Mouse (Mus musculus): ENCODE data around the gene Ankdd1a. TPM values are rescaled to one million over a fixed set of nuclear protein-coding genes. Genes with fewer than 3 reads are reported as not detected.

The Ankdd1a gene
- polyA plus RNA-seq, 1 experiment from 2014 or later = 0.14 TPM

- Histone ChIP-seq H3K9ac (ENCODE audit: low read depth, low read length) (no peak overlapping the region), H3K36me3 (ENCODE audit: insufficient read depth, low read length) (no peaks in the 10 kb centered on the region), H3K27me3 (ENCODE audit: insufficient read depth, low read length) (no peaks in the 10 kb centered on the region), H3K9me3 (replicated peaks; ENCODE audit: low read length) (no peaks in the 10 kb centered on the region), H3K4me2 (ENCODE audit: low read length) (no peak overlapping the region), H3K4me1 (replicated peaks; ENCODE audit: insufficient read depth, low read length) (peaks cover 15% of the 10 kb centered on the region), H3K4me3 (replicated peaks; ENCODE audit: low read depth, low read length) (no peak overlapping the region), H3K27ac (no peak overlapping the region)
- ATAC-seq (replicated peaks; ENCODE audit: low FRiP score, low read depth) (no peak), DNase-seq (ENCODE audit: low spot score) (no peak)
- no peak for TF ChIP-seq CTCF (IDR thresholded peaks at IDR 0.05; ENCODE audit: low read depth)
- WGBS = 55% methylated on average over 4 of the region's 4 CpGs
These were observed 27.9 kb upstream of the Ankdd1a start for GRCm38 (mm10) chr9:65547844-65548243.

- Histone ChIP-seq H3K27me3 (ENCODE audit: insufficient read depth, low read length) (no peaks in the 10 kb centered on the region), H3K4me3 (replicated peaks; ENCODE audit: low read depth, low read length) (no peak overlapping the region), H3K27ac (no peak overlapping the region), H3K4me2 (ENCODE audit: low read length) (no peak overlapping the region), H3K9me3 (replicated peaks; ENCODE audit: low read length) (no peaks in the 10 kb centered on the region), H3K4me1 (replicated peaks; ENCODE audit: insufficient read depth, low read length) (peaks cover 15% of the 10 kb centered on the region), H3K9ac (ENCODE audit: low read depth, low read length) (no peak overlapping the region), H3K36me3 (ENCODE audit: insufficient read depth, low read length) (no peaks in the 10 kb centered on the region)
- ATAC-seq (replicated peaks; ENCODE audit: low FRiP score, low read depth) (no peak), DNase-seq (ENCODE audit: low spot score) (no peak)
- WGBS = 76% methylated on average over 5 of the region's 5 CpGs
- no peak for TF ChIP-seq CTCF (IDR thresholded peaks at IDR 0.05; ENCODE audit: low read depth)
These were observed 27.1 kb upstream of the Ankdd1a start for GRCm38 (mm10) chr9:65547111-65547510.

- H3K9ac ChIP-seq (ENCODE audit: low read depth, low read length) = no peak overlapping the region
- H3K27ac ChIP-seq = 0 out of 2 replicates have a peak overlapping the region, but pooled peaks have one; percentile 10
- H3K4me1 ChIP-seq (replicated peaks; ENCODE audit: insufficient read depth, low read length) = peaks cover 14% of the 10 kb centered on the region
These were observed 26.4 kb upstream of the Ankdd1a start for GRCm38 (mm10) chr9:65546413-65546695.

GRCm38 (mm10) chr9:65545635-65546412 is 25.8 kb upstream of the Ankdd1a start:
- DNase-seq (ENCODE audit: low spot score) (no peak), ATAC-seq (replicated peaks; ENCODE audit: low FRiP score, low read depth) (no peak)
- Histone ChIP-seq H3K27ac (no peak overlapping the region), H3K4me2 (ENCODE audit: low read length) (no peak overlapping the region), H3K9ac (ENCODE audit: low read depth, low read length) (no peak overlapping the region), H3K36me3 (ENCODE audit: insufficient read depth, low read length) (no peaks in the 10 kb centered on the region), H3K4me3 (replicated peaks; ENCODE audit: low read depth, low read length) (no peak overlapping the region), H3K4me1 (replicated peaks; ENCODE audit: insufficient read depth, low read length) (peaks cover 9% of the 10 kb centered on the region; the same call in 1 of the 2 replicates), H3K27me3 (ENCODE audit: insufficient read depth, low read length) (no peaks in the 10 kb centered on the region), H3K9me3 (replicated peaks; ENCODE audit: low read length) (no peaks in the 10 kb centered on the region)
- no peak for TF ChIP-seq CTCF (IDR thresholded peaks at IDR 0.05; ENCODE audit: low read depth)
- 67% methylated on average over 10 of the region's 10 CpGs for WGBS

More at GRCm38 (mm10) chr9:65546413-65546695, 26.4 kb upstream of the Ankdd1a start:
- no peak overlapping the region for H3K4me3 ChIP-seq (replicated peaks; ENCODE audit: low read depth, low read length)
- DNase-seq (ENCODE audit: low spot score) = no peak
- no peak overlapping the region; the same call in 1 of the 2 replicates for H3K4me2 ChIP-seq (ENCODE audit: low read length)
- H3K9me3 ChIP-seq (replicated peaks; ENCODE audit: low read length) = no peaks in the 10 kb centered on the region
- no peak for ATAC-seq (replicated peaks; ENCODE audit: low FRiP score, low read depth)
- TF ChIP-seq CTCF (IDR thresholded peaks at IDR 0.05; ENCODE audit: low read depth) = no peak
- no peaks in the 10 kb centered on the region for H3K36me3 ChIP-seq (ENCODE audit: insufficient read depth, low read length)
- 50% methylated on average over 4 of the region's 4 CpGs for WGBS
- H3K27me3 ChIP-seq (ENCODE audit: insufficient read depth, low read length) = no peaks in the 10 kb centered on the region

GRCm38 (mm10) chr9:65542111-65542524 is 22.1 kb upstream of the Ankdd1a start:
- DNase-seq (ENCODE audit: low spot score) (no peak), ATAC-seq (replicated peaks; ENCODE audit: low FRiP score, low read depth) (no peak)
- Histone ChIP-seq H3K4me2 (ENCODE audit: low read length) (no peak overlapping the region), H3K27me3 (ENCODE audit: insufficient read depth, low read length) (no peaks in the 10 kb centered on the region), H3K27ac (peak overlapping the region; percentile 62; the same call in 1 of the 2 replicates), H3K9me3 (replicated peaks; ENCODE audit: low read length) (no peaks in the 10 kb centered on the region), H3K36me3 (ENCODE audit: insufficient read depth, low read length) (no peaks in the 10 kb centered on the region), H3K4me1 (replicated peaks; ENCODE audit: insufficient read depth, low read length) (no peaks in the 10 kb centered on the region), H3K4me3 (replicated peaks; ENCODE audit: low read depth, low read length) (no peak overlapping the region), H3K9ac (ENCODE audit: low read depth, low read length) (0 out of 2 replicates have a peak overlapping the region, but pooled peaks have one; percentile 5)
- WGBS = 73% methylated on average over 7 of the region's 7 CpGs
- no peak for TF ChIP-seq CTCF (IDR thresholded peaks at IDR 0.05; ENCODE audit: low read depth)

GRCm38 (mm10) chr9:65541126-65542068 is 21.4 kb upstream of the Ankdd1a start:
- H3K9me3 ChIP-seq (replicated peaks; ENCODE audit: low read length) = no peaks in the 10 kb centered on the region
- no peaks in the 10 kb centered on the region for H3K27me3 ChIP-seq (ENCODE audit: insufficient read depth, low read length)
- H3K9ac ChIP-seq (ENCODE audit: low read depth, low read length) = 0 out of 2 replicates have a peak overlapping the region, but pooled peaks have one; percentile 5
- 53% methylated on average over 13 of the region's 13 CpGs for WGBS
- peak overlapping the region; percentile 62; the same call in 1 of the 2 replicates for H3K27ac ChIP-seq
- DNase-seq (ENCODE audit: low spot score) (no peak), ATAC-seq (replicated peaks; ENCODE audit: low FRiP score, low read depth) (no peak)
- no peak overlapping the region for H3K4me2 ChIP-seq (ENCODE audit: low read length)
- TF ChIP-seq CTCF (IDR thresholded peaks at IDR 0.05; ENCODE audit: low read depth) = no peak
- no peaks in the 10 kb centered on the region for H3K36me3 ChIP-seq (ENCODE audit: insufficient read depth, low read length)
- H3K4me1 ChIP-seq (replicated peaks; ENCODE audit: insufficient read depth, low read length) = no peaks in the 10 kb centered on the region
- no peak overlapping the region for H3K4me3 ChIP-seq (replicated peaks; ENCODE audit: low read depth, low read length)

All from kidney, postnatal 0 days (tissue).